Mouse (Mus musculus): ENCODE data around the gene Phactr4. TPM values are rescaled to one million over a fixed set of nuclear protein-coding genes. Genes with fewer than 3 reads are reported as not detected.

The Phactr4 gene
- polyA plus RNA-seq, 1 experiment: 21.8 TPM

- peaks cover 34% of the 10 kb centered on the region for H3K79me3 ChIP-seq (ENCODE audit: low read depth)
- no peak overlapping the region for H3K4me3 ChIP-seq (ENCODE audit: insufficient read depth, poor library complexity, severe bottlenecking)
- peaks cover 70% of the 10 kb centered on the region for H3K79me2 ChIP-seq (ENCODE audit: control insufficient read depth, insufficient read depth)
- H3ac ChIP-seq (ENCODE audit: control insufficient read depth, insufficient read length, low read depth): no peak overlapping the region
- TF ChIP-seq FOSL1 (IDR thresholded peaks at IDR 0.05; ENCODE audit: insufficient read depth, low read length, poor library complexity, severe bottlenecking) (no peak), CTCF (IDR thresholded peaks at IDR 0.05; ENCODE audit: control insufficient read depth, insufficient read depth, insufficient read length) (no peak), MYOG (IDR thresholded peaks at IDR 0.05; ENCODE audit: control insufficient read depth, extremely low read depth, insufficient read length) (no peak), MYOD1 (IDR thresholded peaks at IDR 0.05; ENCODE audit: control insufficient read depth, insufficient read length, low read depth) (no peak), MAX (IDR thresholded peaks at IDR 0.05) (no peak), USF1 (IDR thresholded peaks at IDR 0.05; ENCODE audit: low read depth) (no peak), CEBPB (IDR thresholded peaks at IDR 0.05; ENCODE audit: low read depth) (no peak)
- H3K36me3 ChIP-seq (ENCODE audit: control insufficient read depth, insufficient read depth): peaks cover 73% of the 10 kb centered on the region
- no peaks in the 10 kb centered on the region for H3K27me3 ChIP-seq (ENCODE audit: control insufficient read depth, insufficient read depth, insufficient read length)
Observed at GRCm38 (mm10) chr4:132380965-132381616, 41.2 kb downstream of the Phactr4 start.

GRCm38 (mm10) chr4:132373820-132374219, 48.5 kb downstream of the Phactr4 start:
- TF ChIP-seq MAX (IDR thresholded peaks at IDR 0.05): no peak
- TF ChIP-seq CEBPB (IDR thresholded peaks at IDR 0.05; ENCODE audit: low read depth): no peak
- TF ChIP-seq CTCF (IDR thresholded peaks at IDR 0.05; ENCODE audit: control insufficient read depth, insufficient read depth, insufficient read length): no peak
- no peak for TF ChIP-seq USF1 (IDR thresholded peaks at IDR 0.05; ENCODE audit: low read depth)
- no peak for TF ChIP-seq MYOG (IDR thresholded peaks at IDR 0.05; ENCODE audit: control insufficient read depth, extremely low read depth, insufficient read length)
- TF ChIP-seq MYOD1 (IDR thresholded peaks at IDR 0.05; ENCODE audit: control insufficient read depth, insufficient read length, low read depth): no peak
- TF ChIP-seq FOSL1 (IDR thresholded peaks at IDR 0.05; ENCODE audit: insufficient read depth, low read length, poor library complexity, severe bottlenecking): no peak
- Histone ChIP-seq H3K4me3 (ENCODE audit: insufficient read depth, poor library complexity, severe bottlenecking) (no peak overlapping the region), H3K79me2 (ENCODE audit: control insufficient read depth, insufficient read depth) (peaks cover 10% of the 10 kb centered on the region), H3K36me3 (ENCODE audit: control insufficient read depth, insufficient read depth) (peaks cover 89% of the 10 kb centered on the region), H3K27me3 (ENCODE audit: control insufficient read depth, insufficient read depth, insufficient read length) (no peaks in the 10 kb centered on the region), H3ac (ENCODE audit: control insufficient read depth, insufficient read length, low read depth) (no peak overlapping the region), H3K79me3 (ENCODE audit: low read depth) (peaks cover 7% of the 10 kb centered on the region)

GRCm38 (mm10) chr4:132369953-132370750, 52.1 kb downstream of the Phactr4 start:
- H3K79me3 ChIP-seq (ENCODE audit: low read depth): peaks cover 1% of the 10 kb centered on the region
- H3K36me3 ChIP-seq (ENCODE audit: control insufficient read depth, insufficient read depth): peaks cover 92% of the 10 kb centered on the region
- H3K27me3 ChIP-seq (ENCODE audit: control insufficient read depth, insufficient read depth, insufficient read length): no peaks in the 10 kb centered on the region
- H3K4me3 ChIP-seq (ENCODE audit: insufficient read depth, poor library complexity, severe bottlenecking): no peak overlapping the region
- H3K79me2 ChIP-seq (ENCODE audit: control insufficient read depth, insufficient read depth): peaks cover 9% of the 10 kb centered on the region
- no peak for TF ChIP-seq MYOG (IDR thresholded peaks at IDR 0.05; ENCODE audit: control insufficient read depth, extremely low read depth, insufficient read length)
- TF ChIP-seq MAX (IDR thresholded peaks at IDR 0.05): no peak
- no peak for TF ChIP-seq FOSL1 (IDR thresholded peaks at IDR 0.05; ENCODE audit: insufficient read depth, low read length, poor library complexity, severe bottlenecking)
- TF ChIP-seq CEBPB (IDR thresholded peaks at IDR 0.05; ENCODE audit: low read depth): no peak
- TF ChIP-seq CTCF (IDR thresholded peaks at IDR 0.05; ENCODE audit: control insufficient read depth, insufficient read depth, insufficient read length): no peak
- no peak for TF ChIP-seq USF1 (IDR thresholded peaks at IDR 0.05; ENCODE audit: low read depth)
- no peak for TF ChIP-seq MYOD1 (IDR thresholded peaks at IDR 0.05; ENCODE audit: control insufficient read depth, insufficient read length, low read depth)
- no peak overlapping the region for H3ac ChIP-seq (ENCODE audit: control insufficient read depth, insufficient read length, low read depth)

- Histone ChIP-seq H3K79me2 (ENCODE audit: control insufficient read depth, insufficient read depth) (no peaks in the 10 kb centered on the region), H3K4me3 (ENCODE audit: insufficient read depth, poor library complexity, severe bottlenecking) (no peak overlapping the region), H3K79me3 (ENCODE audit: low read depth) (no peaks in the 10 kb centered on the region), H3ac (ENCODE audit: control insufficient read depth, insufficient read length, low read depth) (no peak overlapping the region), H3K27me3 (ENCODE audit: control insufficient read depth, insufficient read depth, insufficient read length) (no peaks in the 10 kb centered on the region), H3K36me3 (ENCODE audit: control insufficient read depth, insufficient read depth) (peaks cover 96% of the 10 kb centered on the region)
- no peak for TF ChIP-seq CTCF (IDR thresholded peaks at IDR 0.05; ENCODE audit: control insufficient read depth, insufficient read depth, insufficient read length)
- no peak for TF ChIP-seq MYOG (IDR thresholded peaks at IDR 0.05; ENCODE audit: control insufficient read depth, extremely low read depth, insufficient read length)
- no peak for TF ChIP-seq MAX (IDR thresholded peaks at IDR 0.05)
- TF ChIP-seq CEBPB (IDR thresholded peaks at IDR 0.05; ENCODE audit: low read depth): no peak
- no peak for TF ChIP-seq USF1 (IDR thresholded peaks at IDR 0.05; ENCODE audit: low read depth)
- no peak for TF ChIP-seq MYOD1 (IDR thresholded peaks at IDR 0.05; ENCODE audit: control insufficient read depth, insufficient read length, low read depth)
- TF ChIP-seq FOSL1 (IDR thresholded peaks at IDR 0.05; ENCODE audit: insufficient read depth, low read length, poor library complexity, severe bottlenecking): no peak
Observed at GRCm38 (mm10) chr4:132367480-132368201, 54.6 kb downstream of the Phactr4 start.

GRCm38 (mm10) chr4:132365450-132366060, 56.7 kb downstream of the Phactr4 start:
- no peaks in the 10 kb centered on the region for H3K27me3 ChIP-seq (ENCODE audit: control insufficient read depth, insufficient read depth, insufficient read length)
- H3ac ChIP-seq (ENCODE audit: control insufficient read depth, insufficient read length, low read depth): no peak overlapping the region
- H3K4me3 ChIP-seq (ENCODE audit: insufficient read depth, poor library complexity, severe bottlenecking): no peak overlapping the region
- no peaks in the 10 kb centered on the region for H3K79me2 ChIP-seq (ENCODE audit: control insufficient read depth, insufficient read depth)
- TF ChIP-seq MYOD1 (IDR thresholded peaks at IDR 0.05; ENCODE audit: control insufficient read depth, insufficient read length, low read depth) (no peak), FOSL1 (IDR thresholded peaks at IDR 0.05; ENCODE audit: insufficient read depth, low read length, poor library complexity, severe bottlenecking) (no peak), CTCF (IDR thresholded peaks at IDR 0.05; ENCODE audit: control insufficient read depth, insufficient read depth, insufficient read length) (no peak), CEBPB (IDR thresholded peaks at IDR 0.05; ENCODE audit: low read depth) (no peak), MAX (IDR thresholded peaks at IDR 0.05) (no peak), MYOG (IDR thresholded peaks at IDR 0.05; ENCODE audit: control insufficient read depth, extremely low read depth, insufficient read length) (no peak), USF1 (IDR thresholded peaks at IDR 0.05; ENCODE audit: low read depth) (no peak)
- no peaks in the 10 kb centered on the region for H3K79me3 ChIP-seq (ENCODE audit: low read depth)
- peaks cover 90% of the 10 kb centered on the region for H3K36me3 ChIP-seq (ENCODE audit: control insufficient read depth, insufficient read depth)
